Mouse (Mus musculus): ENCODE measurements around the gene Ube2cbp. TPM values are rescaled to one million over a fixed set of nuclear protein-coding genes. Genes with fewer than 3 reads are reported as not detected.

Ube2cbp gene
- polyA plus RNA-seq, 2 experiments from 2014 or later = 2.3 to 3.4 TPM

DNA sequence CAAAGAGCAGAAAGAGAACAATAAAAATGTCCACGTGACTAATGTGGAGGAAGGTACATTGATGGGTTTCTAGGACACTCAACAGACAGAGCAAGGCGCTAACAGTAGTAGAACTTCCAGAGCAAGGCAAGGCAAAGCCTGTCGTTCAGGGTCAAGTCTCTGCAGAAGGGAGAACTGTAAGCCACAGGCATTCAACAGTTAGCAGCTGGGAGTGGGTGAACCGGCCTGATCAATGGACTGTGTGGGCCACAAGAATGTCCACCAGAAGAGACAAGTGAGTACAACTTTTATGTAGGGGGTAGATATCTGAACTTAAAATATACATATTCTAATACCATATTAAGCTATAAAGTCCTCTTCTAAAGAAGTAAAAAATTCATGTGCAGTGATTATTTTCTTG, 41.4 kb downstream of the Ube2cbp start:
- no peak for ATAC-seq

DNA sequence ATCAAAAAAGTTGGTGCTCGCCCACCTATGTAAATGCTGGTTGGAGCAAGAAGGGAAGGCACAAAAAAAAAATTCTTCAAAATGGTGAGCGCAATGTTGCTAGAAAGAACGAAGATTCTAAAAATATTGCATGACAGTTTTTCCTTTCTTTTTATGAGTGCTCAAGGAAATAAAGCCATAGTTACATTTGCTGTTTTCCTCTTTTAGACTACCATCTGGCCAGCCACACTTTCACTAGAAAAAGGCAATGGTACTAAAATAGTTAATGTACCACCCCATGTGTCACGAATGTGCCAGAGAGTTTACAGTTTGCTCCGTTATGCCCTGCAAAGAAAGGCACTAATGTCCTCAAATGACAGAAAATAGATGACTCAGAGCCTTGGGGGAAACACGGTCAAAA, 45.4 kb downstream of the Ube2cbp start:
- no peak for ATAC-seq

GRCm38 (mm10) chr9:86417971-86418370, 46.8 kb downstream of the Ube2cbp start:
- no peak for ATAC-seq

GRCm38 (mm10) chr9:86395785-86396184, 69.0 kb downstream of the Ube2cbp start:
- ATAC-seq = no peak

DNA sequence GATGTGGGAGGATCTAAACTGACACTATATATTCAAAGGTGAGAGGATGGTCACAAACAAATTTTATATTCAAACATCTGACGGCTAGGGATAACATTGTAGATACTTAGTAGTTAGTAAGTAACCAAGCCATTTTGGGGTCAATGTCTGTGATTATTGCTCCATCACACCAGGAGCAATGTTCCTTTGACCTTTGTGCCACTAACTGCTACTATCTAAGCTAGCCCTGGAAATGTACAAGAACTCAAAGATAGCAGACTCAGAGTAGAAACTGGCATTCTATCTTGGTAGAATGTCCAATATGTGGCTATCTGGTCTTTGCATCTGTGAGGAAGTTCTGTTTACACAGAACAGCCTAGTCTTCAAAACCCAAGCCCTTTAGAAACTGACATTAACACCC, 69.7 kb downstream of the Ube2cbp start:
- no peak for ATAC-seq

- no peak for ATAC-seq
These were observed 71.0 kb downstream of the Ube2cbp start for GRCm38 (mm10) chr9:86393586-86394272.

DNA sequence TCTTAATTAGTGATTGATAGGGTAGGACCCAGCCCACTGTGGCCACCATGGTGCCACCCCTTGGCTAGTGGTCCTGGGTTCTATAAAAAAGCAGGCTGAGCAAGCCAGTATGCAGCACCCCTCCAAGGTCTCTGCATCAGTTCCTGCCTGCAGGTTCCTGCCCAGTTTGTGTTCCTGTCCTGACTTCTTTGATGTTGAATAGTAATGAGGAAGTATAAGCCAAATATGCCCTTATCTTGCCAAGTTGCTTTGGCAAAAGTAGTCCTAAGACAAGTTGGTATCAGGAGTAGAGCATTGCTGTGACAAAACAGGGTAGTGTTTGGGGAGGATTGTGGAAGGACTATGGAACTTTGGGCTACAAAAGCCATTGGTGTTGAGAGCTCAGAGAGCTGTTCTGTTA, 73.3 kb downstream of the Ube2cbp start:
- ATAC-seq = no peak

DNA sequence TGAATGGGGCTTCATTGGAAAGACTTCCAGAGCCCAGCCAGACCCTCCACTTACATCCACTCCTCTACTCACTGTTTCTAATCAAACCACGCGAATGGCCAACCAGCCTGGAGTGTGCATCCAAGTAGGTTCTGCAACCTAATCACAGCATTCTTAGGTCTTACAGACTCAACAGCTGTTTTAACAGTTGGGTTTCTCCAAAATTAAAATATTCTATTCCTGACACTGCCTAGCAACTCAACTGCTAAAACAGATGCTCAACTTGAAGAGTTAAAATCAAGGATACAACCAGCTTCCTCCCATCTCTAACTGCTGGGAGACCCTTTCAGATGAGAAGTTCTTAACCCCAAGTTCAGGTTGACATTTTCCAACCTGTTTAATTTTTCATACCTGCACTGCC, 74.0 kb downstream of the Ube2cbp start:
- ATAC-seq = no peak

DNA sequence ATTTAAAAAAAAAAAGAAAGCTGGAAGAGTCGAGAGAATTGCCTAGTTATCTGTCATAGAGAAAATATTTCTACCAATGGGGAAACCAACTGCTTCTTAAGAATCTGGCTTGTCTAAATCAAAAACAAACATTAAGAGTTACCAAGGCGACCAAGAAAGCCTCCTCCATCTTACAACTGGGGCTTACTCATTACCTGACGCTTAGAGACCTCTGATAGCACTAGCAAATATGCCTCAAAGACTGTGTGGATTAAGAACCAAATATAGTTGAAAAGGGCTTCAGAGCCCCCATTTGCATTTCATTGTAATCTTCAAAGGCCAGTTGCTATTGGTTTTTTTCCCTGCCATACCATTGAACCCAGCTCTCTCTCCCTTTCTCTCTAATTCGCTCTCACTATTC, 76.2 kb downstream of the Ube2cbp start:
- no peak for ATAC-seq

- no peak for ATAC-seq
These were observed 87.8 kb downstream of the Ube2cbp start for GRCm38 (mm10) chr9:86376923-86377322.

DNA sequence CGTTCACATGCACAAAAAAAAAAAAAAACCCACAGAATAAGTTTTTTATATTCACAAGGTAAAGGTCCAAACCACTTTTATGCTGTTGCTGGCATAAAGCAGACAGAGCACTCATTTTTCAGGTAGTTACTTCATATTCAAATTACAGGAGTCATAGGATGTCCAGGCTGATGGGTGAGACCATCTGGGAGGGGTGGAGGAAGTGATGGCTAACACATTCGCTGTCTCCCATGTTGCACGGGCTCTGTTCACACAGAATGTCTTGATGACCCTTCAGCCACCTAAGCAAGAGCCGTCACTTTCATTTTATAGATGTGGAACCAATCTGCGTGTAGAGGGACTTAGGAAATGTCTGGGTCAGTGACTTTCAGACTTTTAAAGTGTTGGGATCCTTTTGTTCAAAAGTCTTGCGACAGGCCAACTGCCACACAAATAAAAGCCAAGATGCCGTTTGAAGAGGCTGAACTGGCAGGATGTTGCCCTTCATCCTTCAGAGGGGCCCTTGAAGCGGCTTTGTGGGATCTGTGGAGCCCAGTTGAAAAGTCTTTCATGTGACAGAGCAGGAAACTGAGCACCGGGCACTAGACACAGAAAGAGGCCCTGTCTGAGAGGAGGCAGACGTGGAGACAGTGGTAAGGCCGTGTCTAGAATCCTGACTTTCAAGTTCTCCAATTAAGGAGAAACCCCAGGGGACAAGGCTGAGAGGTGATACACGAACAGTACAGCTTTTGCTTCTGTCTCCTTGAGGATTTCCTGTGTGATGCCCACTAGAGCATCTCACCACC, 91.8 kb downstream of the Ube2cbp start:
- no peak for ATAC-seq

- no peak for ATAC-seq
These were observed 95.5 kb downstream of the Ube2cbp start for GRCm38 (mm10) chr9:86369208-86369607.

- ATAC-seq = no peak
These were observed 104.2 kb downstream of the Ube2cbp start for GRCm38 (mm10) chr9:86360536-86360935.

DNA sequence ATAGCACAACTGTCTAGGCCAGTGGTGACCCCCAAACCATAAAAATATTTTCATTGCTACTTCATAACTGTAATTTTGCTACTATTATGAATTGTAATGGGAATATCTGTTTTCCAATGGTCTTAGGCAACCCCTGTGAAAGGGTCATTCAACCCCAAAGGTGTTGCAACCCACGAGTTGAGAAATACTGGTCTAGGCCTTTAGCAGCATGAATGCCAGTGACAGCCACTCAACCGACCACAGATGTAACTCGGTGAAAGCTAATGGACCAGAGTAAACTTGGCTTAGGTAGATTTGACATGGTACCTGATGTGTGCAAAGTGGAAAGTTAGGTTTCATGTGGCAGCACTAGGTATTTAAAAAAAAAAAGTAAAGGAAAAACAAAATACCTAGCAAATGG, 108.9 kb downstream of the Ube2cbp start:
- ATAC-seq = no peak

DNA sequence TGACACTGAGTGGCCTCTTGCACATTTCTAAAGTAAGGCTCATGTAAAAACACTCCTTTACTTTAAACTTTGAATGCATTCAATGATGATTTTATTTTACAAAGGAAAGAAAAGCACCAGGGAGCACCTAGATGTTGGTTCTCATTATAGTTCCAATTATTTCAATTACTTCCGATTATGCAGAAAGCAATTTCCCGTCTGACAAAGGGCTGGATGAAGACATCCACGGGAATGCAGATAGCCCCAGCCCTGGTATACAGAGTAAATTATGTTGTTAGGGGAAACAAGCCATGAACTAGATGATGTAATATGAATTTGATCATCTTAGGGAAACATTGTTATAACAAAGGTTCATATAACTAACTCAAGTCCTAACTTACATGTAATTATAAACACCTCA, 113.3 kb downstream of the Ube2cbp start:
- no peak for ATAC-seq

- ATAC-seq = no peak
These were observed 128.0 kb downstream of the Ube2cbp start for GRCm38 (mm10) chr9:86336792-86337191.

DNA sequence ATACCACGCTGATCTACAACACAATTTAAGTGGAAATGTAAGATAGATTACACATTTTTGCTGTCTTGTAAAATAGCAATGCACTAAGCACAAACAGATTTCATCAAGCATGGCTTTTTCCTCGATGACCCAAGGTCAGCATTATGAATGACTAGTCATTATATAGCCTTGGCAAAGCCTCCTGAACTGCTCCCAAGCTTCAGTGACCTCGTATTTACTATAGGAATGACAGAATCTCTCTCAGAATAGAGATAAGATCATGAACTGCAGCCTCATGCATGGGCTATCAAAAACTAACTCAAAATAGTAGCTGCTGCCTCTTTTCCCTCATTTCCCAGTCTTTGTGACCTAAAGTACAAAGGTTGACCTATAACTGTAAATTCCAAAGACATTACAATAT, 128.4 kb downstream of the Ube2cbp start:
- ATAC-seq = no peak

- no peak for ATAC-seq
These were observed 129.2 kb downstream of the Ube2cbp start for GRCm38 (mm10) chr9:86335588-86335987.

DNA sequence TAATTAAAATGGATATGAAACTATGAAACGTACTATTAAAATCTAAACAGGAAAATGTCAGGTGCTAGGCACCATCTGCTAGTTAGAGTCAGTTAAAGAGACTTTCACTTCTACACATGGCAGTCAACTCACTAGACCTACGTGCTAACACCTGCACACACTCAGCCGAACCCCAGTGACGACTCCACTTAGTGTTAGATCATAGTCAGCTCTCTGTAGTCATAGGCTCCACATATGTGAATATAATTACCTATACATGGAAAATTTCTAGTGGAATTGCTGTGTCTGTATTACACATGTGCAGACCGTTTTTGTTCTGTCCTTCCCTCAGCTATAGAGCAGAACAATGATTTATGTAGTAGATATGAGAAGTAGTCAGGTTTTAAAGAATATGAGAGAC, 130.4 kb downstream of the Ube2cbp start:
- no peak for ATAC-seq

DNA sequence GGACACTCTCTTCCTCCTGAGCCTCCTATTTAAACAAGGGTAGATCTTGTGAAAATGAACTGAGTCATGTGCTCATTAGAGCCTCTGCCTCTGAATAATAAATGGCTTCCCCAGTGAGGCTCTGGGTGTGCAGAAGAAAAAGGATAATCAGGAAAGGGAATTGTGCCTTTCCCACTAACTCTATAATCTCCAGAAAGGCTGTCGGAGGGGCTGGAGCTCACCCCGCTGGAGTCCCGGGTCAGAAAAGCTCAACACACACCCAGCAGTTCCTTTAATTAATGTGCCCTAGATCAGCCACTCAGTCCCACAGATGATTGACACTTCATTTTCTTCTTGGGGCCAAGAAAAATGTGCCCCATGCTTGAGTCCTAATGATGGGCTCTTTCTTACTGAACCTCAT, 134.2 kb downstream of the Ube2cbp start:
- ATAC-seq = no peak

DNA sequence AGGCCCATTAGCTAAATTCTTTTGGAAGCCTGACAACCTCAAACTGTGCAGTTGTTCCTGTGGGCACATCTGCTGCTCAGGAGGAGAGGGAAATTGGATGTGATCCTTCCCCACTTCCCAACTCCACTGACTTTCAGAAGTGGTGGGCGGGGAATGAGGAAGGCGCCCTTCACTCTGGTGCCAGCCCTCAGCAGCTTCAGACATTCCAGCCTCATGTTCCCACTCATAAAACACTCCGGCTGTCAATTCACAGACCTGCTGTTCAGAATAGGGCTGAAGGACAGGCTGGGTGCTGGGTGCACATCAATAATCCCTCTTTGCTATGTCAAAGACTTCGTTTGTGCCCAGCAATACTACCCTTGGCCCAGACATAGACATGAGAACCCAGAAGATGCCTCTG, 136.5 kb downstream of the Ube2cbp start:
- ATAC-seq = no peak

- ATAC-seq = no peak
These were observed 137.4 kb downstream of the Ube2cbp start for GRCm38 (mm10) chr9:86327341-86327740.

DNA sequence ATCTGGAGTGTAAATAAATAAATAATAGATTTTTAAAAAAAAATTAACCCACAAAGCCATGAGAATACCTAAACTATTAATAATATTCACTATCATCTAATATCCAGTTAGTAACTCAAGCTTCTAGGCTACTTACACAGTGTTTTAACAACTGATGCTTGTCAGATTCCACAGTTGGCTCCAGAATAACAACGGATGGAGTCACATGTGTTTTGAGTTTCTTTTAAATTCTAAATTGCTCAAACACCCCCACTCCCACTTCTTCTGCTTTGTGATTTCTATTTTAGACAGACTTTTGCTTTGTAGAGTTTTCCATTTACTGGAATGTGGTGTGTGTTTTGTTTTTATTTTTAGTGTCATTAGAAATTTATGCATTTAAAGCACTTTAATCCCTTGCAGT, 140.0 kb downstream of the Ube2cbp start:
- ATAC-seq = no peak

DNA sequence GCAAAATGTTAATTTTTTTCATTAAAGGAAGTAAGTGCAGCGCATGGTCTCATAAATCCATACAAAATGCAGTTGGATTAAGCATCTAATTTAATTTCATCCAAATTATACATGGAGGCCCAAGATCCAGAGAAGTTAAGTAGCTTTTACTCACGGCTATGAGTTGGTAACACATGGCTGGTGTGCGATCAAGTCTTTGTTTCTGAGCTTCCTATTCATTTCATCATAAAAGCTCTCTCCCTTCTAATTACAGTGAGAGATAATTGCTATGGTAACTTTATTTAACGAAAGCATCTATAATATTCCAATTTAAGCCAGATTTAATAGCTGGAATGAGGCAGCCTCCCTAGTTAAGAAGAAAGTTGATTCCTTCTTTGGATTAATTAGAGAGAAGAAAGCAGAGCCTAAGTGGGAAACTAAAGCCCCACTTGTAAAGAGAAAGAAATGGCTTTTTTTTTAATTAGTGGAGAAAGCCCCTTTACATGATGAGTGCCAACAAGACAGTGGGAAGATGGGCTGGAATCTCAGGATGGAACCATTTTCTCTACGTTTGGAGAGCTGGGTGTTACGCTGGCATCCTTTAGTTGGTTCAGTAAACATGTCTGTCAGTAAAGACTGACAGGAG, 145.1 kb downstream of the Ube2cbp start:
- no peak for ATAC-seq
